Mouse (Mus musculus): Measurements from ENCODE around the gene Zfp942. TPM values are rescaled to one million over a fixed set of nuclear protein-coding genes. Genes with fewer than 3 reads are reported as not detected.

Gene Zfp942
- polyA plus RNA-seq (2015; fragmentation: Nextera tagmentation; extraction: Ambion mirVana) = 13.0 and 15.0 TPM in 2 replicates

GRCm38 (mm10) chr17:21962107-21962907 lies at the start of gene Zfp942, which contains the start of gene Zfp943:
TSS of gene Zfp942 (minus strand) at chr17:21962464.
TSS of gene Zfp943 (plus strand) at chr17:21962552.

GRCm38 (mm10) chr17:21909456-21910052 lies 52.7 kb downstream of the Zfp942 start, which contains the start of gene Zfp995:
TSS of gene Zfp995 (minus strand) at chr17:21909926.

Other genes starting within 250 kb of the Zfp942 start
- 4.7 and 5.4 TPM in 2 replicates for gene Zfp229, start 231.7 kb downstream of the Zfp942 start, polyA plus RNA-seq (2015; fragmentation: Nextera tagmentation; extraction: Ambion mirVana)
- gene Zfp820, start 116.7 kb downstream of the Zfp942 start, polyA plus RNA-seq (2015; fragmentation: Nextera tagmentation; extraction: Ambion mirVana) = 5.3 and 8.2 TPM in 2 replicates
- gene Zfp995, start 52.5 kb downstream of the Zfp942 start, polyA plus RNA-seq (2015; fragmentation: Nextera tagmentation; extraction: Ambion mirVana) = 9.0 and 13.1 TPM in 2 replicates
- gene Zfp943, start 88 bp upstream of the Zfp942 start, polyA plus RNA-seq (2015; fragmentation: Nextera tagmentation; extraction: Ambion mirVana) = 11.2 and 11.5 TPM in 2 replicates
- gene Zfp947, start 203.7 kb upstream of the Zfp942 start, polyA plus RNA-seq (2015; fragmentation: Nextera tagmentation; extraction: Ambion mirVana) = 2.4 and 5.2 TPM in 2 replicates